Mouse (Mus musculus): ENCODE data around the gene Srm.
A peak's percentile ranks its signal among the peaks of the same experiment; 100 is the strongest.

Srm gene

GRCm38 (mm10) chr4:148591171-148591630 is at the start of gene Srm:
Gene Srm, plus strand, starts transcription at chr4:148591503.
- peak; percentile 97 for DNase-seq (ENCODE audit: low spot score)

GRCm38 (mm10) chr4:148549106-148549505 is 42.2 kb upstream of the Srm start:
- no peak for DNase-seq (ENCODE audit: low spot score)

- no peak for DNase-seq (ENCODE audit: low spot score)
Observed at GRCm38 (mm10) chr4:148557766-148558165, 33.5 kb upstream of the Srm start.

GRCm38 (mm10) chr4:148558297-148559000 is 32.9 kb upstream of the Srm start, which contains the start of gene Exosc10:
Gene Exosc10, plus strand, starts transcription at chr4:148558429.
- peak; percentile 74 for DNase-seq (ENCODE audit: low spot score)

GRCm38 (mm10) chr4:148562676-148563075 is 28.6 kb upstream of the Srm start:
- DNase-seq (ENCODE audit: low spot score), result no peak

GRCm38 (mm10) chr4:148563595-148563994 is 27.7 kb upstream of the Srm start:
- DNase-seq (ENCODE audit: low spot score), result no peak

GRCm38 (mm10) chr4:148570138-148570537 is 21.2 kb upstream of the Srm start:
- no peak for DNase-seq (ENCODE audit: low spot score)

GRCm38 (mm10) chr4:148570693-148571295 is 20.5 kb upstream of the Srm start:
- no peak for DNase-seq (ENCODE audit: low spot score)

- no peak for DNase-seq (ENCODE audit: low spot score)
Observed at GRCm38 (mm10) chr4:148573222-148573621, 18.1 kb upstream of the Srm start.

GRCm38 (mm10) chr4:148580765-148581164 is 10.5 kb upstream of the Srm start:
- DNase-seq (ENCODE audit: low spot score), result no peak

GRCm38 (mm10) chr4:148581422-148581821 is 9.9 kb upstream of the Srm start:
- DNase-seq (ENCODE audit: low spot score), result no peak

GRCm38 (mm10) chr4:148583257-148583656 is 8.0 kb upstream of the Srm start:
- DNase-seq (ENCODE audit: low spot score), result no peak

- no peak for DNase-seq (ENCODE audit: low spot score)
Observed at GRCm38 (mm10) chr4:148586648-148587047, 4.7 kb upstream of the Srm start.

GRCm38 (mm10) chr4:148588793-148589192 is 2.5 kb upstream of the Srm start:
- DNase-seq (ENCODE audit: low spot score), result no peak

GRCm38 (mm10) chr4:148589565-148589964 is 1.7 kb upstream of the Srm start:
- no peak for DNase-seq (ENCODE audit: low spot score)

GRCm38 (mm10) chr4:148590421-148591170 is 707 bp upstream of the Srm start:
- no peak for DNase-seq (ENCODE audit: low spot score)

- no peak for DNase-seq (ENCODE audit: low spot score)
Observed at GRCm38 (mm10) chr4:148591637-148592380, 506 bp downstream of the Srm start.

GRCm38 (mm10) chr4:148593996-148594395 is 2.7 kb downstream of the Srm start:
- DNase-seq (ENCODE audit: low spot score), result no peak

GRCm38 (mm10) chr4:148595916-148596315 is 4.6 kb downstream of the Srm start:
- DNase-seq (ENCODE audit: low spot score), result no peak

GRCm38 (mm10) chr4:148596731-148597130 is 5.4 kb downstream of the Srm start:
- DNase-seq (ENCODE audit: low spot score), result no peak

- DNase-seq (ENCODE audit: low spot score), result no peak
Observed at GRCm38 (mm10) chr4:148598826-148599225, 7.5 kb downstream of the Srm start.

GRCm38 (mm10) chr4:148600316-148600715 is 9.0 kb downstream of the Srm start:
- no peak for DNase-seq (ENCODE audit: low spot score)
